Mouse (Mus musculus) embryonic fibroblast, embryonic 13.5 days (primary cell): ENCODE data around the gene Tnr. TPM values are rescaled to one million over a fixed set of nuclear protein-coding genes. Genes with fewer than 3 reads are reported as not detected.
A peak's percentile ranks its signal among the peaks of the same experiment; 100 is the strongest.

Source experiments
- H3K27ac ChIP-seq: 2 replicates; pipeline ENCODE4 v1.5.1; 2012; ENCODE audit warnings: low read length, control low read depth, inconsistent platforms; ENCODE audit not compliant: insufficient read depth
- H3K4me1 ChIP-seq: 2 replicates; pipeline ENCODE4 v1.6.1; 2011; ENCODE audit warnings: low read length; ENCODE audit not compliant: control insufficient read depth, insufficient read depth
- H3K4me3 ChIP-seq: 2 replicates; pipeline ENCODE4 v1.5.1; 2011; ENCODE audit warnings: mild to moderate bottlenecking, control low read depth, low read length; ENCODE audit not compliant: insufficient read depth
- CTCF ChIP-seq: IDR thresholded peaks from 2 replicates; pipeline ENCODE4 v1.5.1; 2011; ENCODE audit warnings: mild to moderate bottlenecking, control low read depth, low read length, moderate library complexity, borderline replicate concordance; ENCODE audit not compliant: insufficient read depth
- POLR2A ChIP-seq: IDR thresholded peaks from 2 replicates; pipeline ENCODE4 v1.6.1; 2011; ENCODE audit warnings: low read depth, mild to moderate bottlenecking, control low read depth, low read length, moderate library complexity
- polyA plus RNA-seq: library from polyadenylated mRNA; stranded (reverse); fragments of >200 nt; gene quantifications from 2 replicates; pipeline ENCODE4 v1.2.4, GENCODE M21; 2011; ENCODE audit warnings: low read depth; ENCODE audit not compliant: missing spikeins, insufficient read length

Tnr gene
- polyA plus RNA-seq, 1 experiment, result 0.09 TPM

- no peak for TF ChIP-seq POLR2A
- TF ChIP-seq CTCF, result no peak
- Histone ChIP-seq H3K4me3 (no peak overlapping the region), H3K4me1 (no peaks in the 10 kb centered on the region), H3K27ac (no peak overlapping the region)
Observed at GRCm38 (mm10) chr1:159911006-159911405, 387.4 kb downstream of the Tnr start.

GRCm38 (mm10) chr1:159914726-159915125 lies 391.2 kb downstream of the Tnr start:
- TF ChIP-seq CTCF (no peak), POLR2A (no peak)
- no peaks in the 10 kb centered on the region for H3K4me1 ChIP-seq
- H3K27ac ChIP-seq, result no peak overlapping the region
- no peak overlapping the region for H3K4me3 ChIP-seq

GRCm38 (mm10) chr1:159920571-159920970 lies 397.0 kb downstream of the Tnr start:
- H3K27ac ChIP-seq, result no peak overlapping the region
- TF ChIP-seq CTCF (no peak), POLR2A (no peak)
- no peak overlapping the region for H3K4me3 ChIP-seq
- no peaks in the 10 kb centered on the region for H3K4me1 ChIP-seq

GRCm38 (mm10) chr1:159923010-159923409 lies 399.4 kb downstream of the Tnr start:
- Histone ChIP-seq H3K4me1 (no peaks in the 10 kb centered on the region), H3K27ac (no peak overlapping the region), H3K4me3 (no peak overlapping the region)
- TF ChIP-seq POLR2A, result no peak
- no peak for TF ChIP-seq CTCF

GRCm38 (mm10) chr1:159924105-159924504 lies 400.5 kb downstream of the Tnr start:
- TF ChIP-seq POLR2A (no peak), CTCF (no peak)
- Histone ChIP-seq H3K4me3 (no peak overlapping the region), H3K4me1 (no peaks in the 10 kb centered on the region), H3K27ac (0 out of 2 replicates have a peak overlapping the region, but pooled peaks have one; percentile 22)

GRCm38 (mm10) chr1:159924684-159925083 lies 401.1 kb downstream of the Tnr start:
- Histone ChIP-seq H3K4me3 (no peak overlapping the region), H3K4me1 (no peaks in the 10 kb centered on the region), H3K27ac (no peak overlapping the region)
- no peak for TF ChIP-seq POLR2A
- TF ChIP-seq CTCF, result no peak

GRCm38 (mm10) chr1:159928681-159929335 lies 405.2 kb downstream of the Tnr start:
- no peak for TF ChIP-seq POLR2A
- Histone ChIP-seq H3K27ac (no peak overlapping the region), H3K4me1 (no peaks in the 10 kb centered on the region), H3K4me3 (no peak overlapping the region)

GRCm38 (mm10) chr1:159932092-159932491 lies 408.5 kb downstream of the Tnr start:
- no peak overlapping the region for H3K4me3 ChIP-seq
- H3K27ac ChIP-seq, result no peak overlapping the region
- no peak for TF ChIP-seq POLR2A
- TF ChIP-seq CTCF, result no peak
- no peaks in the 10 kb centered on the region for H3K4me1 ChIP-seq

GRCm38 (mm10) chr1:159932598-159932997 lies 409.0 kb downstream of the Tnr start:
- H3K4me3 ChIP-seq, result no peak overlapping the region
- no peak for TF ChIP-seq CTCF
- TF ChIP-seq POLR2A, result no peak

GRCm38 (mm10) chr1:159938449-159938848 lies 414.9 kb downstream of the Tnr start:
- no peak overlapping the region for H3K4me3 ChIP-seq
- no peak overlapping the region for H3K27ac ChIP-seq
- H3K4me1 ChIP-seq, result no peaks in the 10 kb centered on the region
- TF ChIP-seq CTCF (no peak), POLR2A (no peak)

More at GRCm38 (mm10) chr1:159932598-159932997, 409.0 kb downstream of the Tnr start:
- H3K27ac ChIP-seq, result no peak overlapping the region
- H3K4me1 ChIP-seq, result no peaks in the 10 kb centered on the region
